8 mouse cellular contexts compared by ENCODE assay signal in the genomic region with DNA sequence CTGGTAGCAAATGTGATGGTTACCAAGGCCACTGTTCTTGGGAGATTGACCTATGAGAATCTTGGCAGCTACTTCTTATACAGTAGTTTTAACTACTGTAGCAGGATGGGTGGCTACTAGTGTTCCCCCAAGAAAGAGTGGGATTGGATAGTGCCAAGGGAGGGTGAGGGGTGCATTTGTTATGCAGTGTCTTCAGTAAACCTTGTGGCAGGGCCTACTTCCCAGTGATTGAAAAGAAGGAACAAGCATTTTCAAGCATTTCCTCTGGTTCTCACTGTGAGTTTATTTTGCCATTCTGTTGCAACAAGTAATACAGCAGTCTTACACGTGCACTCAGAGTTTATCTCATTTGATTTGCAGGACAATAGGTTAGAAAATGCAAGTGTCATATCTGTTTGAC. TPM values are rescaled to one million over a fixed set of nuclear protein-coding genes. Genes with fewer than 3 reads are reported as not detected.
DNase-seq lines count a peak whose midpoint lies in the region; ATAC-seq and TF ChIP-seq lines count a peak whose summit lies in the region.

No protein-coding gene starts in this region.

- ATAC-seq in lung, postnatal 0 days, result no peak
- ATAC-seq in limb, embryonic 11.5 days (ENCODE audit: insufficient number of reproducible peaks, low FRiP score, low TSS enrichment, low read depth), result no peak
- ATAC-seq in stomach, embryonic 14.5 days (ENCODE audit: insufficient number of reproducible peaks, insufficient read depth, low FRiP score, low read depth), result no peak

- H3K4me1 ChIP-seq in lung, postnatal 0 days (ENCODE audit: insufficient read depth, low read depth, low read length), result peaks cover 10% of the 10 kb centered on the region; the same call in 1 of the 2 replicates
- H3K4me1 ChIP-seq in embryonic fibroblast, embryonic 13.5 days (ENCODE audit: control insufficient read depth, insufficient read depth, low read length), result peaks cover 13% of the 10 kb centered on the region
- peaks cover 15% of the 10 kb centered on the region for H3K4me1 ChIP-seq in limb, embryonic 11.5 days (ENCODE audit: control insufficient read depth, insufficient read depth, low read length)
- peaks cover 15% of the 10 kb centered on the region; the same call in 1 of the 2 replicates for H3K4me1 ChIP-seq in stomach, embryonic 14.5 days (ENCODE audit: control insufficient read depth, insufficient read depth, low read length)

- DNase-seq in lung, postnatal 0 days (ENCODE audit: low spot score), result peak; percentile 14
- DNase-seq in lung, postnatal 4 days, result no peak
- no peak for DNase-seq in limb, embryonic 11.5 days (ENCODE audit: low spot score)
- DNase-seq in retina, embryonic 14.5 days (ENCODE audit: low spot score), result no peak
- no peak for DNase-seq in embryo, embryonic 10.5 days (ENCODE audit: low spot score)
- DNase-seq in thymus, postnatal 0 days (ENCODE audit: low spot score), result no peak

- TF ChIP-seq EP300 in lung, postnatal 0 days (IDR thresholded peaks at IDR 0.05), result no peak

- H3K36me3 ChIP-seq in lung, postnatal 0 days (ENCODE audit: insufficient read depth, low read length), result peaks cover 9% of the 10 kb centered on the region
- H3K36me3 ChIP-seq in limb, embryonic 11.5 days (ENCODE audit: control insufficient read depth, insufficient read depth, low read length), result peaks cover 13% of the 10 kb centered on the region
- peaks cover 29% of the 10 kb centered on the region for H3K36me3 ChIP-seq in stomach, embryonic 14.5 days (ENCODE audit: control insufficient read depth, insufficient read depth, low read length)

- H3K4me3 ChIP-seq in lung, postnatal 0 days (ENCODE audit: low read depth, low read length), result peak overlapping the region; percentile 81
- peak overlapping the region; percentile 86 for H3K4me3 ChIP-seq in embryonic fibroblast, embryonic 13.5 days (ENCODE audit: insufficient read depth, low read length)
- peak overlapping the region; percentile 91 for H3K4me3 ChIP-seq in limb, embryonic 11.5 days (ENCODE audit: low read depth, low read length)
- peak overlapping the region; percentile 76 for H3K4me3 ChIP-seq in stomach, embryonic 14.5 days (ENCODE audit: low read depth, low read length)

- TF ChIP-seq POLR2A in embryonic fibroblast, embryonic 13.5 days (IDR thresholded peaks at IDR 0.05; ENCODE audit: low read depth, low read length), result no peak

- WGBS in lung, postnatal 0 days, result 6% methylated on average over 1 of the region's 1 CpGs
- 63% methylated on average over 1 of the region's 1 CpGs for WGBS in limb, embryonic 11.5 days
- 29% methylated on average over 1 of the region's 1 CpGs for WGBS in stomach, embryonic 14.5 days

- no peaks in the 10 kb centered on the region for H3K27me3 ChIP-seq in lung, postnatal 0 days (replicated peaks; ENCODE audit: insufficient read depth, low read length)
- H3K27me3 ChIP-seq in limb, embryonic 11.5 days (ENCODE audit: control insufficient read depth, insufficient read depth, low read length), result no peaks in the 10 kb centered on the region
- H3K27me3 ChIP-seq in stomach, embryonic 14.5 days (ENCODE audit: control insufficient read depth, insufficient read depth, low read length), result no peaks in the 10 kb centered on the region

- peak overlapping the region; percentile 86 for H3K4me2 ChIP-seq in lung, postnatal 0 days (replicated peaks; ENCODE audit: low read depth, low read length)
- H3K4me2 ChIP-seq in limb, embryonic 11.5 days (ENCODE audit: low read depth, severe bottlenecking), result peak overlapping the region; percentile 86
- peak overlapping the region; percentile 94 for H3K4me2 ChIP-seq in stomach, embryonic 14.5 days (replicated peaks; ENCODE audit: low read depth, low read length)

- peak overlapping the region; percentile 94; the same call in 1 of the 2 replicates for H3K27ac ChIP-seq in lung, postnatal 0 days (ENCODE audit: low read length)
- no peak overlapping the region for H3K27ac ChIP-seq in embryonic fibroblast, embryonic 13.5 days (ENCODE audit: insufficient read depth, low read length)
- H3K27ac ChIP-seq in limb, embryonic 11.5 days (replicated peaks; ENCODE audit: low read depth, low read length), result no peak overlapping the region
- peak overlapping the region; percentile 92; the same call in 1 of the 2 replicates for H3K27ac ChIP-seq in stomach, embryonic 14.5 days (ENCODE audit: low read length)

- H3K9ac ChIP-seq in lung, postnatal 0 days (replicated peaks; ENCODE audit: low read depth), result no peak overlapping the region
- H3K9ac ChIP-seq in limb, embryonic 11.5 days (ENCODE audit: low read length), result peak overlapping the region; percentile 88
- peak overlapping the region; percentile 77; the same call in 1 of the 2 replicates for H3K9ac ChIP-seq in stomach, embryonic 14.5 days (replicated peaks; ENCODE audit: low read depth, low read length)

- TF ChIP-seq CTCF in lung, postnatal 0 days (IDR thresholded peaks at IDR 0.05), result no peak
- TF ChIP-seq CTCF in embryonic fibroblast, embryonic 13.5 days (IDR thresholded peaks at IDR 0.05; ENCODE audit: borderline replicate concordance, insufficient read depth, low read length), result no peak

- H3K9me3 ChIP-seq in lung, postnatal 0 days (ENCODE audit: low read length), result no peaks in the 10 kb centered on the region
- H3K9me3 ChIP-seq in limb, embryonic 11.5 days (ENCODE audit: control insufficient read depth, low read length), result no peaks in the 10 kb centered on the region
- H3K9me3 ChIP-seq in stomach, embryonic 14.5 days (ENCODE audit: control insufficient read depth, low read depth, low read length), result no peaks in the 10 kb centered on the region

RNA-seq across cellular contexts. Expression of a gene that starts 1.1 kb away (rescaled TPM):
- polyA plus RNA-seq in lung, postnatal 0 days (2015; fragmentation: Nextera tagmentation; extraction: Ambion mirVana), result 31.3 and 32.2 TPM in 2 replicates
- 42.1 and 45.6 TPM in 2 replicates for polyA plus RNA-seq in embryonic fibroblast, embryonic 13.5 days (2011; ENCODE audit: insufficient read length, low read depth, missing spikeins)
- polyA plus RNA-seq in limb, embryonic 11.5 days (2014; fragmentation: Nextera tagmentation; extraction: Ambion mirVana), result 34.3 and 34.6 TPM in 2 replicates
- polyA plus RNA-seq in stomach, embryonic 14.5 days (2014; fragmentation: Nextera tagmentation; extraction: Ambion mirVana), result 31.9 and 34.6 TPM in 2 replicates
- 30.0 and 31.7 TPM in 2 replicates for polyA plus RNA-seq in thymus, postnatal 0 days (2015; fragmentation: Nextera tagmentation; extraction: Ambion mirVana)

RNA-seq across cellular contexts. Expression of a gene that starts 1.3 kb away (rescaled TPM):
- 48.6 and 54.7 TPM in 2 replicates for polyA plus RNA-seq in lung, postnatal 0 days (2015; fragmentation: Nextera tagmentation; extraction: Ambion mirVana)
- 42.0 and 44.9 TPM in 2 replicates for polyA plus RNA-seq in embryonic fibroblast, embryonic 13.5 days (2011; ENCODE audit: insufficient read length, low read depth, missing spikeins)
- 89.9 and 91.8 TPM in 2 replicates for polyA plus RNA-seq in limb, embryonic 11.5 days (2014; fragmentation: Nextera tagmentation; extraction: Ambion mirVana)
- 76.6 and 86.7 TPM in 2 replicates for polyA plus RNA-seq in stomach, embryonic 14.5 days (2014; fragmentation: Nextera tagmentation; extraction: Ambion mirVana)
- polyA plus RNA-seq in thymus, postnatal 0 days (2015; fragmentation: Nextera tagmentation; extraction: Ambion mirVana), result 59.0 and 68.0 TPM in 2 replicates

RNA-seq across cellular contexts. Expression of a gene that starts 11.5 kb away (rescaled TPM):
- polyA plus RNA-seq in lung, postnatal 0 days (2015; fragmentation: Nextera tagmentation; extraction: Ambion mirVana), result 0.15 TPM in 1 of 2 replicates, not detected in the other
- polyA plus RNA-seq in embryonic fibroblast, embryonic 13.5 days (2011; ENCODE audit: insufficient read length, low read depth, missing spikeins), result not detected in 2 replicates
- polyA plus RNA-seq in limb, embryonic 11.5 days (2014; fragmentation: Nextera tagmentation; extraction: Ambion mirVana), result 0.07 and 0.20 TPM in 2 replicates
- 3.4 and 3.7 TPM in 2 replicates for polyA plus RNA-seq in stomach, embryonic 14.5 days (2014; fragmentation: Nextera tagmentation; extraction: Ambion mirVana)
- polyA plus RNA-seq in thymus, postnatal 0 days (2015; fragmentation: Nextera tagmentation; extraction: Ambion mirVana), result 0.38 and 0.44 TPM in 2 replicates

RNA-seq across cellular contexts. Expression of a gene that starts 35.6 kb away (rescaled TPM):
- 4.2 and 4.9 TPM in 2 replicates for polyA plus RNA-seq in lung, postnatal 0 days (2015; fragmentation: Nextera tagmentation; extraction: Ambion mirVana)
- 59.1 and 63.1 TPM in 2 replicates for polyA plus RNA-seq in embryonic fibroblast, embryonic 13.5 days (2011; ENCODE audit: insufficient read length, low read depth, missing spikeins)
- polyA plus RNA-seq in limb, embryonic 11.5 days (2014; fragmentation: Nextera tagmentation; extraction: Ambion mirVana), result 12.0 and 12.8 TPM in 2 replicates
- polyA plus RNA-seq in stomach, embryonic 14.5 days (2014; fragmentation: Nextera tagmentation; extraction: Ambion mirVana), result 16.7 and 17.8 TPM in 2 replicates
- polyA plus RNA-seq in thymus, postnatal 0 days (2015; fragmentation: Nextera tagmentation; extraction: Ambion mirVana), result 7.4 and 9.9 TPM in 2 replicates

RNA-seq across cellular contexts. Expression of a gene that starts 43.8 kb away (rescaled TPM):
- polyA plus RNA-seq in lung, postnatal 0 days (2015; fragmentation: Nextera tagmentation; extraction: Ambion mirVana), result 16.4 and 19.9 TPM in 2 replicates
- polyA plus RNA-seq in embryonic fibroblast, embryonic 13.5 days (2011; ENCODE audit: insufficient read length, low read depth, missing spikeins), result 20.5 and 24.6 TPM in 2 replicates
- polyA plus RNA-seq in limb, embryonic 11.5 days (2014; fragmentation: Nextera tagmentation; extraction: Ambion mirVana), result 8.5 and 11.0 TPM in 2 replicates
- polyA plus RNA-seq in stomach, embryonic 14.5 days (2014; fragmentation: Nextera tagmentation; extraction: Ambion mirVana), result 12.9 and 13.0 TPM in 2 replicates
- polyA plus RNA-seq in thymus, postnatal 0 days (2015; fragmentation: Nextera tagmentation; extraction: Ambion mirVana), result 17.1 and 21.8 TPM in 2 replicates

Comparison
In these comparisons a context has a peak if more than half of its experiments do, and no peak if none do; other contexts are left out.
1. H3K27ac ChIP-seq: peak in lung, postnatal 0 days (single experiment) and stomach, embryonic 14.5 days (single experiment); none in embryonic fibroblast, embryonic 13.5 days (single experiment) and limb, embryonic 11.5 days (single experiment).
2. Peak in every context shown above with its lines, with median percentiles within 50 percentile points of each other: H3K4me2 ChIP-seq and H3K4me3 ChIP-seq.